Mouse (Mus musculus) neural tube, embryonic 11.5 days (tissue): ENCODE data around the gene Maml3. TPM values are rescaled to one million over a fixed set of nuclear protein-coding genes. Genes with fewer than 3 reads are reported as not detected.

Source experiments
- ATAC-seq: fragments of 200-750 bp; cut with Nextera tagmentation; 2 replicates; pipeline ENCODE4 v1.8.0; 2017; ENCODE audit warnings: moderate number of reproducible peaks, mild to moderate bottlenecking, moderate TSS enrichment, moderate library complexity; ENCODE audit not compliant: insufficient read depth, low FRiP score, low TSS enrichment
- DNase-seq: peaks from one replicate; pipeline ENCODE4 v3.0.0-alpha.2; 2015; ENCODE audit warnings: low spot score
- H3K27ac ChIP-seq: fragments of 300-500 bp; sonication (generic); 2 replicates; pipeline ENCODE4 v1.5.1; 2014; ENCODE audit warnings: low read depth, mild to moderate bottlenecking, low read length
- H3K27me3 ChIP-seq: fragments of 300-500 bp; sonication (generic); 2 replicates; pipeline ENCODE4 v1.6.1; 2014; ENCODE audit warnings: mild to moderate bottlenecking, low read length, mixed read lengths; ENCODE audit not compliant: control insufficient read depth, insufficient read depth
- H3K36me3 ChIP-seq: fragments of 300-500 bp; sonication (generic); 2 replicates; pipeline ENCODE4 v1.6.1; 2014; ENCODE audit warnings: mild to moderate bottlenecking, low read length, moderate library complexity, mixed read lengths; ENCODE audit not compliant: control insufficient read depth, insufficient read depth
- H3K4me1 ChIP-seq: fragments of 300-500 bp; sonication (generic); 2 replicates; pipeline ENCODE4 v1.6.1; 2014; ENCODE audit warnings: low read length, mixed read lengths; ENCODE audit not compliant: control insufficient read depth, insufficient read depth
- H3K4me2 ChIP-seq: fragments of 300-500 bp; sonication (generic); 2 replicates; pipeline ENCODE4 v1.6.1; 2014; ENCODE audit warnings: low read depth, mild to moderate bottlenecking, moderate library complexity
- H3K4me3 ChIP-seq: fragments of 300-500 bp; sonication (generic); 2 replicates; pipeline ENCODE4 v1.5.1; 2014; ENCODE audit warnings: low read depth, low read length
- H3K9ac ChIP-seq: fragments of 300-500 bp; sonication (generic); 2 replicates; pipeline ENCODE4 v1.6.1; 2014; ENCODE audit warnings: mild to moderate bottlenecking, low read length
- H3K9me3 ChIP-seq: fragments of 300-500 bp; sonication (generic); 2 replicates; pipeline ENCODE4 v1.6.1; 2016; ENCODE audit warnings: low read length; ENCODE audit not compliant: control insufficient read depth
- WGBS: fragments of 180-500 bp; shearing (Covaris S2); extraction: QIAGEN DNeasy Blood & Tissue Kit; methylation state at CpG from one replicate; pipeline ENCODE4 v1.1.7; 2014; 5-methylcytosine and 5-hydroxymethylcytosine counted together
- polyA plus RNA-seq: library from polyadenylated mRNA; unstranded; fragments of >200 nt; fragmentation: Nextera tagmentation; extraction: Ambion mirVana; gene quantifications from 2 replicates; pipeline ENCODE4 v1.2.1, GENCODE M21; 2014

Gene Maml3
- polyA plus RNA-seq, 1 experiment from 2014 or later = 8.1 TPM

DNA sequence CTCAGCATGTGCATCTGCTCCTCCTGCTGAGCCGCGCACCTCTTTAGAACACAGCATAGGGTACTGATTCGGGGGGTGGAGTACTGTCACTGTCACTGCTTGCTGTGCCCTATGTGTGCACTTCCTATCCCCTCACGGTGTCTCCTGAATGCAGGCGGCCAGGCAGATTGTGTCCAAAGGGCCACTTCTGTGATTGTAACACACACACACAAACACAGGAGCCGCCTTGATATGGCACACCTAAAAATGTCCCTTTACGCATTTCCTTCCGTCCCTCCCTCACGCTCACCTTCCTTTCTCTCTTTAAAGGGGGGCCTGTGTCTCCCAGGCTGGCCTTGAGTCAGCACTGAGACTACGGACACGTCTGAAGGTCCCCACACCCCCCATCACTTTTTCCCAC, 107.3 kb downstream of the Maml3 start:
- Histone ChIP-seq H3K9me3 (no peaks in the 10 kb centered on the region), H3K27me3 (no peaks in the 10 kb centered on the region), H3K9ac (no peak overlapping the region; the same call in 1 of the 2 replicates), H3K36me3 (no peaks in the 10 kb centered on the region), H3K4me2 (no peak overlapping the region), H3K27ac (no peak overlapping the region), H3K4me3 (no peak overlapping the region), H3K4me1 (peaks cover 3% of the 10 kb centered on the region; the same call in 1 of the 2 replicates)
- ATAC-seq (no peak), DNase-seq (no peak)
- WGBS = 89% methylated on average over 11 of the region's 11 CpGs

DNA sequence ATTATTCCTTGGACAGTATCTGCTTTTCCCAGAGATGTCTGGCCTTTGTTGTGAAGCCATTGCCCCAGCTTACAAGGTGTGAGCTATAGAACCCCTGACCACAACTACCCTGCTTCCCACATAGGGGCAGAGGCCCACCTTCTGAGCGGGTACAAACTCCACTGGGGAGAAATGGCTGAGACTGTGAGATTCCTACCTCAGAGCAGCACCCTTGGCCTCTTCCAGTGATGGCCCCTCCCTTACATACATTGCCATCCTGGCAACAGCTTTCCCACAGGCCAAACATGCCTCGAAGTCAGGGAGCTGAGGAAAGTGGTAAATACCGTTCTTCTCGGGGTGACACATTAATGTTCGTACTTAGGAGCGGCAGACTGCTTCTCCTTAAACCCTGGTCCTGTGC, 118.4 kb downstream of the Maml3 start:
- H3K4me2 ChIP-seq = no peak overlapping the region
- 62% methylated on average over 6 of the region's 6 CpGs for WGBS
- no peak for ATAC-seq
- 0 out of 2 replicates have a peak, but pooled peaks cover 2% of the 10 kb centered on the region for H3K4me1 ChIP-seq
- H3K9ac ChIP-seq = no peak overlapping the region
- H3K27me3 ChIP-seq = no peaks in the 10 kb centered on the region
- DNase-seq = no peak
- H3K4me3 ChIP-seq = no peak overlapping the region
- H3K36me3 ChIP-seq = no peaks in the 10 kb centered on the region
- H3K27ac ChIP-seq = no peak overlapping the region
- no peaks in the 10 kb centered on the region for H3K9me3 ChIP-seq

- H3K4me1 ChIP-seq = peaks cover 1% of the 10 kb centered on the region; the same call in 1 of the 2 replicates
- H3K27me3 ChIP-seq = no peaks in the 10 kb centered on the region
- H3K4me3 ChIP-seq = no peak overlapping the region
- DNase-seq (no peak), ATAC-seq (no peak)
- WGBS = 54% methylated on average over 5 of the region's 5 CpGs
- H3K36me3 ChIP-seq = no peaks in the 10 kb centered on the region
- no peak overlapping the region for H3K27ac ChIP-seq
- H3K9ac ChIP-seq = no peak overlapping the region
- no peak overlapping the region for H3K4me2 ChIP-seq
- no peaks in the 10 kb centered on the region for H3K9me3 ChIP-seq
Observed at GRCm38 (mm10) chr3:51981496-51981895, 123.4 kb downstream of the Maml3 start.

- Histone ChIP-seq H3K9ac (no peak overlapping the region), H3K9me3 (no peaks in the 10 kb centered on the region), H3K4me3 (no peak overlapping the region), H3K4me1 (no peaks in the 10 kb centered on the region; the same call in 1 of the 2 replicates), H3K36me3 (no peaks in the 10 kb centered on the region), H3K4me2 (no peak overlapping the region), H3K27me3 (no peaks in the 10 kb centered on the region), H3K27ac (no peak overlapping the region)
- ATAC-seq (no peak), DNase-seq (no peak)
- WGBS = 48% methylated on average over 8 of the region's 8 CpGs
Observed at GRCm38 (mm10) chr3:51977654-51978352, 127.1 kb downstream of the Maml3 start.

DNA sequence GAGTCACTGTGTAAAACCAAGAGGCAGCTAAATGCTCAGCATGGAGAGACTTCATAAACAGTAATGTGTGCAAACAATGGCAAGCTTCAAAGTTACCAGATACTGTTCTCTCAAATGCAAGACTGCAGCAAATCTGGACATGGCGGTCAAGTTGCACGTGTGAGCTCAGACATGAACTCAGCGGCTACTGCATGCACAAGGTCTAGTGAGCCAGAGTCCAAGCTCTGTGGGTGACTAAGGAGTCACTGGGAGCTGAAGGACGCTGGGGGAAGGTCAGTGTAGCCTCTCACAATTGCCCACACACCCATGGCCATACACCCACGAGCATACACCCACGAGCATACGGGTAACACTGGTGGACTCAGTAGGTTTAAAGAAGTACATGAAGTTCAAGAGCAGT, 130.3 kb downstream of the Maml3 start:
- Histone ChIP-seq H3K9me3 (no peaks in the 10 kb centered on the region), H3K4me2 (no peak overlapping the region), H3K4me3 (no peak overlapping the region), H3K4me1 (no peaks in the 10 kb centered on the region; the same call in 1 of the 2 replicates), H3K36me3 (no peaks in the 10 kb centered on the region), H3K9ac (no peak overlapping the region), H3K27me3 (no peaks in the 10 kb centered on the region), H3K27ac (no peak overlapping the region)
- ATAC-seq (no peak), DNase-seq (no peak)
- 93% methylated on average over 7 of the region's 7 CpGs for whole genome bisulfite sequencing

GRCm38 (mm10) chr3:51974153-51974552, 130.7 kb downstream of the Maml3 start:
- no peaks in the 10 kb centered on the region for H3K27me3 ChIP-seq
- WGBS = 93% methylated on average over 6 of the region's 6 CpGs
- DNase-seq = no peak
- H3K9ac ChIP-seq = no peak overlapping the region
- no peak overlapping the region for H3K4me2 ChIP-seq
- ATAC-seq = no peak
- no peak overlapping the region for H3K4me3 ChIP-seq
- H3K4me1 ChIP-seq = no peaks in the 10 kb centered on the region; the same call in 1 of the 2 replicates
- no peaks in the 10 kb centered on the region for H3K9me3 ChIP-seq
- H3K36me3 ChIP-seq = no peaks in the 10 kb centered on the region
- H3K27ac ChIP-seq = no peak overlapping the region

DNA sequence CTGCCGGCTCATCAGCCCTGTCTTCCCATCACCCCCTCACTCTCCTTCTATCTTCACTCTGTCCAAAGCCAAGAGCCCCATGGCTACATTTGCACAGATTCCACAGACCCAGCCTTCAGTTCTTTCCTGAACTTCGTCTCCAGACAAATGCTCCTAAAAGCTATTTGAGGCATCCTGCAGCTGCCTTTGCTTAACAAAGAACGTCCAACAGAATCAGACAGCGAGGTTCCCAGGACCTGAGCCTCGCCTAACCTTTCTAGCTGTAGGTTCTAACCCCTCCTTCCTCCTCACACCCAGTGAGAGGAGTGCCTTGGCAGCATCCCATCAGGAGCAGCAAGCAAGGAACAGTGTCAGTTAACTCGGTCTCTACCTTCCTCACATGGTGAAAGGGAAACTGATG, 132.3 kb downstream of the Maml3 start:
- Histone ChIP-seq H3K9ac (no peak overlapping the region), H3K27ac (no peak overlapping the region)

GRCm38 (mm10) chr3:51970489-51970888, 134.4 kb downstream of the Maml3 start:
- no peaks in the 10 kb centered on the region for H3K27me3 ChIP-seq
- H3K4me2 ChIP-seq = no peak overlapping the region
- peaks cover 4% of the 10 kb centered on the region; the same call in 1 of the 2 replicates for H3K4me1 ChIP-seq
- no peak overlapping the region for H3K27ac ChIP-seq
- no peaks in the 10 kb centered on the region for H3K36me3 ChIP-seq
- no peaks in the 10 kb centered on the region for H3K9me3 ChIP-seq
- 95% methylated on average over 2 of the region's 2 CpGs for WGBS
- DNase-seq (no peak), ATAC-seq (no peak)
- no peak overlapping the region for H3K4me3 ChIP-seq
- no peak overlapping the region for H3K9ac ChIP-seq

More for the DNA sequence above, 132.3 kb downstream of the Maml3 start:
- H3K9me3 ChIP-seq = no peaks in the 10 kb centered on the region
- H3K4me1 ChIP-seq = no peaks in the 10 kb centered on the region
- H3K36me3 ChIP-seq = no peaks in the 10 kb centered on the region
- ATAC-seq (no peak), DNase-seq (no peak)
- 64% methylated on average over 6 of the region's 6 CpGs for WGBS
- H3K4me3 ChIP-seq = no peak overlapping the region
- H3K4me2 ChIP-seq = no peak overlapping the region
- H3K27me3 ChIP-seq = no peaks in the 10 kb centered on the region

DNA sequence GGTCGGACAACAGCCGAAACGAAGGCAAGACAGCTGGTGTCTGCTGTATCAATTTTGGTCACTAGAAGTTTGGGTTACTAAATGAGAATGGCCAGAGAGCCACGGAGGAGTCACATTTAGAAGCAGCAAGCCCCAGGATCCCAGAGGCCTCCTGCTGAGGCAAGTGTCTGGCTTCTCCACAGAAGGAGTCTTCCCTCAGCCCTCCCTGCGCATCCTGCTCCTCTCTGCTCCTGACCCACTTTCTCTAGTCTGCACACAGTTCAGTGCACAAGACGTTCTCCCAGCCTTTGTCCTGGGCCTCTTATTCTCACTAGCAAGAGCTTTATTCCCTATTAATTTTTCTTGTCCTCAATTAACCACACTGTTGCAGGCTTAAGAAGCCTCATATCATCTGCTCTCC, 135.4 kb downstream of the Maml3 start:
- Histone ChIP-seq H3K9ac (no peak overlapping the region), H3K9me3 (no peaks in the 10 kb centered on the region), H3K4me1 (peaks cover 10% of the 10 kb centered on the region), H3K36me3 (no peaks in the 10 kb centered on the region), H3K4me3 (no peak overlapping the region), H3K4me2 (no peak overlapping the region), H3K27ac (no peak overlapping the region), H3K27me3 (no peaks in the 10 kb centered on the region)
- ATAC-seq (no peak), DNase-seq (no peak)
- WGBS = 69% methylated on average over 6 of the region's 6 CpGs
